Mouse (Mus musculus) ES-E14 (cell line): ENCODE measurements at regions not wholly inside any gene's neighbourhood (a gene's known extent, or its start where the extent isn't known, plus 50 kb on each side); places are given as distances from the start of the nearest gene placed in this dataset.
"Not testable (repeated sequence)": the region's sequence is repeated elsewhere in the genome, so short reads cannot be mapped to it uniquely, and the experiment has no call there.

ENCODE experiments used
- DNase-seq: peaks from one replicate; pipeline ENCODE4 v3.0.0-alpha.2; 2013; ENCODE audit warnings: low read depth, low spot score
- H3K27ac ChIP-seq: 2 replicates; pipeline ENCODE4 v1.5.1; 2012; ENCODE audit warnings: low read depth, mild to moderate bottlenecking, low read length, moderate library complexity, mixed read lengths; ENCODE audit not compliant: poor library complexity, insufficient read depth, severe bottlenecking
- H3K36me3 ChIP-seq: 2 replicates; pipeline ENCODE4 v1.6.1; 2012; ENCODE audit warnings: mild to moderate bottlenecking, low read length, moderate library complexity, mixed read lengths; ENCODE audit not compliant: control insufficient read depth, poor library complexity, insufficient read depth, severe bottlenecking
- H3K4me1 ChIP-seq, 2 experiments: fragments of 150-350 bp in 1 of 2; sonication (generic) in 1 of 2; 2 replicates each; pipeline ENCODE4 v1.6.1; 2012; ENCODE audit warnings: low read length in 2 of 2, mild to moderate bottlenecking in 1 of 2, mixed read lengths in 1 of 2; ENCODE audit not compliant: control insufficient read depth in 2 of 2, insufficient read depth in 2 of 2, poor library complexity in 1 of 2
- H3K4me3 ChIP-seq, 2 experiments: fragments of 150-350 bp in 1 of 2; sonication (generic) in 1 of 2; 2 replicates each; pipeline ENCODE4 v1.5.1; 2012; ENCODE audit warnings: low read length in 2 of 2, low read depth in 1 of 2, mild to moderate bottlenecking in 1 of 2, mixed read lengths in 1 of 2; ENCODE audit not compliant: insufficient read depth in 1 of 2, poor library complexity in 1 of 2, severe bottlenecking in 1 of 2
- H3K9ac ChIP-seq: 2 replicates; pipeline ENCODE4 v1.6.1; 2012; ENCODE audit warnings: low read depth, mild to moderate bottlenecking, low read length, mixed read lengths; ENCODE audit not compliant: poor library complexity, insufficient read depth, severe bottlenecking
- H3K9me3 ChIP-seq: fragments of 150-350 bp; sonication (generic); 2 replicates; pipeline ENCODE4 v1.6.1; 2012; ENCODE audit warnings: low read depth, mild to moderate bottlenecking, low read length; ENCODE audit not compliant: control insufficient read depth, insufficient read depth
- CHD2 ChIP-seq: IDR thresholded peaks from 2 replicates; pipeline ENCODE4 v1.6.1; 2014; ENCODE audit warnings: mild to moderate bottlenecking, low read depth, low read length, inconsistent platforms
- HCFC1 ChIP-seq: IDR thresholded peaks from 2 replicates; pipeline ENCODE4 v1.6.1; 2012; ENCODE audit warnings: low read length, inconsistent platforms, borderline replicate concordance; ENCODE audit not compliant: insufficient read depth
- MAFK ChIP-seq: IDR thresholded peaks from 2 replicates; pipeline ENCODE4 v1.6.1; 2014; ENCODE audit warnings: mild to moderate bottlenecking, low read depth, low read length, inconsistent platforms; ENCODE audit not compliant: insufficient read depth
- ZC3H11A ChIP-seq: IDR thresholded peaks from 2 replicates; pipeline ENCODE4 v1.6.1; 2012; ENCODE audit warnings: low read depth, mild to moderate bottlenecking, inconsistent platforms, low read length, borderline replicate concordance
- ZNF384 ChIP-seq: IDR thresholded peaks from 2 replicates; pipeline ENCODE4 v1.6.1; 2012; ENCODE audit warnings: low read depth, low read length, inconsistent platforms
- in situ Hi-C, 2 experiments: fragments of 600-800 bp; cut with MboI; formaldehyde crosslinking; loops; one replicate each; pipeline ENCODE4 v1.15.1; 2025; ENCODE audit warnings: low sequenced_read_pairs in 2 of 2, inconsistent platforms in 1 of 2; ENCODE audit not compliant: unreplicated experiment in 2 of 2

GRCm38 (mm10) chr7:36196154-36196720 is 393.4 kb upstream of the Zfp507 start:
- H3K27ac ChIP-seq: no peak overlapping the region
- no peaks in the 10 kb centered on the region for H3K4me1 ChIP-seq
- no peak for TF ChIP-seq MAFK
- no peak for TF ChIP-seq ZC3H11A
- TF ChIP-seq ZNF384: no peak
- TF ChIP-seq HCFC1: no peak
- TF ChIP-seq CHD2: no peak
- H3K4me3 ChIP-seq: no peak overlapping the region
- in situ Hi-C loops: no loop called here
- H3K9me3 ChIP-seq: no peaks in the 10 kb centered on the region
- H3K36me3 ChIP-seq: no peaks in the 10 kb centered on the region
- no peak for DNase-seq
- no peak overlapping the region for H3K9ac ChIP-seq

GRCm38 (mm10) chr7:36192645-36193044 is 389.8 kb upstream of the Zfp507 start:
- Histone ChIP-seq H3K4me3 (no peak overlapping the region), H3K36me3 (no peaks in the 10 kb centered on the region), H3K27ac (no peak overlapping the region), H3K9me3 (no peaks in the 10 kb centered on the region), H3K9ac (no peak overlapping the region), H3K4me1 (no peaks in the 10 kb centered on the region)
- TF ChIP-seq MAFK: no peak
- no peak for TF ChIP-seq CHD2
- no peak for TF ChIP-seq ZC3H11A
- TF ChIP-seq HCFC1: no peak
- TF ChIP-seq ZNF384: no peak
- in situ Hi-C loops: no loop called here
- no peak for DNase-seq

GRCm38 (mm10) chr7:36177947-36178346 is 375.1 kb upstream of the Zfp507 start:
- Histone ChIP-seq H3K4me3 (no peak overlapping the region), H3K4me1 (no peaks in the 10 kb centered on the region), H3K27ac (no peak overlapping the region), H3K36me3 (no peaks in the 10 kb centered on the region), H3K9ac (no peak overlapping the region), H3K9me3 (no peaks in the 10 kb centered on the region)
- TF ChIP-seq ZNF384 (no peak), ZC3H11A (no peak), HCFC1 (no peak), MAFK (no peak), CHD2 (no peak)
- in situ Hi-C loops: no loop called here
- DNase-seq: no peak

DNA sequence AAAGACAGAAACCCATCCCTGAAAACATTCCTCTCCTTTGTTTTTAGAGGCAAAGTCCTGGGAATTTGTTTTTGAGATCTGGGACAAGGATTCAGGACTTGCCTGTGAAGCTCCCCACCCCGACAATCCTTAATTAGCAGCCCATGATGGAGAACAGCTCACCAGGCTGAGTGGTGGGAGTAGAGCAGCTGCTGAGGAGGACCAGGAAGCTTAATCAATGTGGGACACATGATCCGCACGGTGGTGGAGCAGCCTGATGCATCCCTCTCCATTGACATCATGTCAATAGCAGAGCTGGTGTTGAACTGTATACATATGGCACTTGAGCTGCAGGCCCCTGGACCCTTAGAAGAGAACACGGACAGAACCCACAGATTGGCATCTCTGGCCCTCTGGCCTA is 372.5 kb upstream of the Zfp507 start:
- in situ Hi-C loops: no loop called here
- TF ChIP-seq ZC3H11A: no peak
- TF ChIP-seq HCFC1: no peak
- no peak for TF ChIP-seq ZNF384
- no peaks in the 10 kb centered on the region for H3K36me3 ChIP-seq

DNA sequence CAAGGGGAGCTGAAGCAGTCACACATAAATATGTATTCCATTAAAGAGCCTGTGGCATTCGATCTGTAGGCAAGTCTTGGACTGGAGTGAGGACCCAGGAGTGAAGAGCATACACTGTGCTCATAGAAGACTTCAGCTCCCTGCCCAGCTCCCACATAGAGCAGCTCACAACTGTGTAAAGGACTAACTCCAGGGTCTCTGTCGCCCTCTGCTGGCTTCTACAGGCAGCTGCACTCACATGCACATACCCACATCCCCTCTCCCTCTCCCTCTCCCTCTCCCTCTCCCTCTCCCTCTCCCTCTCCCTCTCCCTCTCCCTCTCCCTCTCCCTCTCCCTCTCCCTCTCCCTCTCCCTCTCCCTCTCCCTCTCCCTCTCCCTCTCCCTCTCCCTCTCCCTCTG is 369.7 kb upstream of the Zfp507 start:
- H3K9me3 ChIP-seq, H3K27ac ChIP-seq, H3K9ac ChIP-seq, in situ Hi-C loops, H3K36me3 ChIP-seq, H3K4me1 ChIP-seq, H3K4me3 ChIP-seq: not testable (repeated sequence)
- DNase-seq: peak; percentile 12

More for the DNA sequence above, 372.5 kb upstream of the Zfp507 start:
- DNase-seq: no peak
- Histone ChIP-seq H3K4me1 (no peaks in the 10 kb centered on the region), H3K27ac (no peak overlapping the region), H3K4me3 (no peak overlapping the region), H3K9me3 (no peaks in the 10 kb centered on the region), H3K9ac (no peak overlapping the region)
